Mouse (Mus musculus): ENCODE measurements around the gene Rtp2. TPM values are rescaled to one million over a fixed set of nuclear protein-coding genes. Genes with fewer than 3 reads are reported as not detected.

Rtp2 gene
- polyA plus RNA-seq (2015; fragmentation: Nextera tagmentation; extraction: Ambion mirVana): not detected in 2 replicates

DNA sequence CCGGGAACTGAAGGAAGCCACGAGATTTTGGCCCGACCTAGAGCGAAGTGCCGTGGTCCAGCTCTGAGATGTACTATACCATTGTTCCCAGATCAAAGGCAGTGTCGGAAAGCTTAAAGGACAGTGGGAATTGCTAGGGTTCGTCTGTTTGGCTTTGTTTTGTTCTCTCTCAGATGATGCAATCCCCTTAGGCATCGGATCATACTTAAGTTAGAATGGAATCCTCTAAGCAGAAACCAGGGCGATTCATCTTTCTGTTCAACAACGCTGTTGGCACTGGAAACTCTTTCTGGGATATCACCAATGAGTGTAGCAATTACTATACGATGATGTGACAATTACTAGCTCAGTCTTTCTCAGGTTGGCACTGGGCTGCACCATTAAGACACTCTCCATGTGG is at the start of gene Rtp2:
TSS of gene Rtp2 (minus strand) at position 101 of the 400 bp plus-strand sequence.
- 85% methylated on average over 11 of the region's 11 CpGs for WGBS
- H3K9me3 ChIP-seq (ENCODE audit: control insufficient read depth, low read length): no peaks in the 10 kb centered on the region
- no peak within 1 kb of the TSS for H3K4me3 ChIP-seq (ENCODE audit: low read length)
- H3K4me1 ChIP-seq (ENCODE audit: control insufficient read depth, insufficient read depth, low read length): no peaks in the 10 kb centered on the region
- H3K36me3 ChIP-seq (ENCODE audit: control insufficient read depth, insufficient read depth, low read length): no peaks in the 10 kb centered on the region
- no peak within 1 kb of the TSS for H3K27ac ChIP-seq (ENCODE audit: low read length)
- ATAC-seq: no peak
- H3K9ac ChIP-seq (ENCODE audit: low read depth, low read length): no peak within 1 kb of the TSS
- H3K27me3 ChIP-seq (replicated peaks; ENCODE audit: control insufficient read depth, insufficient read depth, low read length): no peaks in the 10 kb centered on the region
- H3K4me2 ChIP-seq (ENCODE audit: low read depth, low read length): no peak within 1 kb of the TSS

DNA sequence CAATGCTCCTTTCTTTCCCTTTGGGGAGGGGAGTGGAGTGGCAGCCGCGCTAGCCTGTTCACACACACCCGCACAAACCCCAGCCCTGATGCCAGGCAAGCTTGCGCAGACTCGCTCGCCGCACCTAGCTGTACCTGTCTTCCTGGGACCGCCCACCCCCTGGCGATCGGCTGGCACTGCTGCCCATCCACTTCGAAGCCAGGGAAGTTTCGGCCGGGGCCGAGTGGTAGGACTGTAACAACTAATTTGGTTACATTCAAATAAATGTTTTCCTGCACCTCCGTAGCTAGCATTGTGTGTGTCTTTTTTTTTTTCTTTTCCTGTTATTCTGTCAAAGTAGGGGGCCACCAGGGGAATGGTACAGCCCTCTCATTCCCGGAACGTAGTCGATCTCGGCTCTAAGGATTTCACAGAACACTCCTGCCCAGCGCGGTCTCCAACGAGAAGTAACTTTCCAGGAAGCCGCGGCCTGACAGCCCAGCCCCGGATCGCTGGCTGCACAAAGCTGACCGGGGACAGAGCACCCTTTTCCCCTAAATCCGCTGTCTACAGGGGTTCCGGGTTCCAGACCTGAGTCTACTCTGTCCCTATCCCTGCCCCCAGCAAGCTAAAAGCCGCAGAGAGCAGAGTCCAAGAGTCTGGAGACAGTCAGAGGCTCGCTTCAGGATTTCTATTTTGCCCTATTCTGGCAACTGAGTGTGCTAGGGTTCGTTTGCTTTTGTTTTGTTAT is 49.0 kb upstream of the Rtp2 start:
- Histone ChIP-seq H3K4me1 (ENCODE audit: control insufficient read depth, insufficient read depth, low read length) (peaks cover 29% of the 10 kb centered on the region), H3K9ac (ENCODE audit: low read depth, low read length) (peak overlapping the region; percentile 69), H3K36me3 (ENCODE audit: control insufficient read depth, insufficient read depth, low read length) (no peaks in the 10 kb centered on the region), H3K4me3 (ENCODE audit: low read length) (peak overlapping the region; percentile 45), H3K4me2 (ENCODE audit: low read depth, low read length) (peak overlapping the region; percentile 76), H3K27ac (ENCODE audit: low read length) (no peak overlapping the region), H3K27me3 (replicated peaks; ENCODE audit: control insufficient read depth, insufficient read depth, low read length) (no peaks in the 10 kb centered on the region; the same call in 1 of the 2 replicates), H3K9me3 (ENCODE audit: control insufficient read depth, low read length) (no peaks in the 10 kb centered on the region)
- ATAC-seq: no peak
- WGBS: 5% methylated on average over 32 of the region's 32 CpGs

DNA sequence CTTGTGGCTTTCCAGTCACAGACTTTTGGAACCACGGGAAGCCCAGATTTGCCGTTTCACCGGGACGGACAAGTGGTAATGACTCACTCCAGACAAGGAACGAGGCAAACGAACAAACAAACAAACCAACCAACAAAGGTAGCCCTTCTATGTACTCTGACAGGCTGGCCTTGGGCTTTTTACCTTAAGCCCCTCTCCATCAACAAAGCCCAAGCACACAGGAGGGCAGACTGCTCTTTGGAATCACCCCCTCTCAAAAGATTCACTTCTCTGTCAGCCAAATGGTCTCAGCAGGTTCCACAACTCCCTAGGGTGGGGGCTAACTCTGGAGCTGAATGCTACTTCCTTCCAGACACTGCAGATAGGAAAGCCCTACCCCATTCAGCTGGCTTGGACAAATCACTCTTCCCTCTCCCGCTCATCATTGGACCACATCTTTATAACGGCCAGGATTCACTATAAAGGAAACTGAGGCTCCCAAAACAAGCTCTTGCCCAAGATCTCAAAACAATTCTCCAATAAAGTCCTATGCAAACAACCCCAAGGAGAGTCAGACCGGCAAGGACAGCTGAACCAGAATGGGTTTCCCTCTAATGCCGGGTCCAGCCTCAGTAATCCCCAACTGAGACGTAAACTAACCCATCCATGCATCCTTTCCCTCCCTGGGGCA is 48.1 kb upstream of the Rtp2 start:
- Histone ChIP-seq H3K4me2 (ENCODE audit: low read depth, low read length) (peak overlapping the region; percentile 76), H3K9ac (ENCODE audit: low read depth, low read length) (peak overlapping the region; percentile 69), H3K27me3 (replicated peaks; ENCODE audit: control insufficient read depth, insufficient read depth, low read length) (no peaks in the 10 kb centered on the region; the same call in 1 of the 2 replicates), H3K27ac (ENCODE audit: low read length) (no peak overlapping the region), H3K4me1 (ENCODE audit: control insufficient read depth, insufficient read depth, low read length) (peaks cover 26% of the 10 kb centered on the region), H3K9me3 (ENCODE audit: control insufficient read depth, low read length) (no peaks in the 10 kb centered on the region), H3K4me3 (ENCODE audit: low read length) (peak overlapping the region; percentile 45), H3K36me3 (ENCODE audit: control insufficient read depth, insufficient read depth, low read length) (no peaks in the 10 kb centered on the region)
- WGBS: 18% methylated on average over 11 of the region's 11 CpGs
- no peak for ATAC-seq

DNA sequence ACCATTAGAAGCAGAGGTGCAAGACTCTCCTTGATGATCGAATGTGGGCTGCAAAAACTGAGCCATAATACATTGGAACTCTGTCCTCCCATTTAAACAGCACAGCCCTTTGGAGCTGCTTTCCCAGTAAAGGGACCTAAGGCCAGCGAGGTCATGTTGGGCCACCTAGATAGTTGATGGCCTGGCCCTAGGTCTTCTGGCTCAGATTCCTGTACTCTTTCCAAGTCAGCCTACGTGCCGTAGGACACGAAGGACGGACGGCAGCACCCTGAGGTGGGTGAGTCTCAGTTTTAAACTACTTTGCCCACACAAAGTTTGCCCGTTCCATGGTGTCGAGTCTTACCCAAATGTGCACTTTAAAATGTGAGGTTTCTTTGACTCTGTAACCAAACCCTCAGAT is 47.3 kb upstream of the Rtp2 start:
- H3K4me1 ChIP-seq (ENCODE audit: control insufficient read depth, insufficient read depth, low read length): peaks cover 20% of the 10 kb centered on the region
- H3K27me3 ChIP-seq (replicated peaks; ENCODE audit: control insufficient read depth, insufficient read depth, low read length): no peaks in the 10 kb centered on the region; the same call in 1 of the 2 replicates
- H3K4me3 ChIP-seq (ENCODE audit: low read length): no peak overlapping the region
- ATAC-seq: no peak
- 92% methylated on average over 9 of the region's 9 CpGs for WGBS
- H3K27ac ChIP-seq (ENCODE audit: low read length): no peak overlapping the region
- H3K36me3 ChIP-seq (ENCODE audit: control insufficient read depth, insufficient read depth, low read length): no peaks in the 10 kb centered on the region
- H3K9me3 ChIP-seq (ENCODE audit: control insufficient read depth, low read length): no peaks in the 10 kb centered on the region
- H3K9ac ChIP-seq (ENCODE audit: low read depth, low read length): no peak overlapping the region
- H3K4me2 ChIP-seq (ENCODE audit: low read depth, low read length): no peak overlapping the region

DNA sequence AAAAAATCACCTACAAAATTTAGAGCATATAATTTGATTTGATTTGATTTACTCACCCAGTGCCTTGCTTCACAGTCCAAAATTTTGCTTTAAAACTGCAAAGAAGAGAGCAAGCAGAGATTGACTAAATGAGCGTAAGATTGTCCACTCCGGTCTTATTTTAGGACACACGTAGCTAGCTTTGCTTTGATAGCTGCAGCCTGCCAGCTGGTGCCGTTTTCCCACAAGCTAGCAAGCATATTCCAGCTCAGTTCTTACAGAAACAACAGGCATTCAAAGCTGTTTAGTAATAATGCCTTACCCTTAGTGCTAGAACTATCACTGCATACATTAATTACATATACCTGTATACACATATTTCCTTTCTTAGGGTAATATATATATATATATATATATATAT is 46.3 kb upstream of the Rtp2 start:
- ATAC-seq: no peak
- Histone ChIP-seq H3K9ac (ENCODE audit: low read depth, low read length) (no peak overlapping the region), H3K9me3 (ENCODE audit: control insufficient read depth, low read length) (no peaks in the 10 kb centered on the region), H3K27ac (ENCODE audit: low read length) (no peak overlapping the region), H3K27me3 (replicated peaks; ENCODE audit: control insufficient read depth, insufficient read depth, low read length) (no peaks in the 10 kb centered on the region; the same call in 1 of the 2 replicates), H3K4me1 (ENCODE audit: control insufficient read depth, insufficient read depth, low read length) (peaks cover 16% of the 10 kb centered on the region), H3K4me3 (ENCODE audit: low read length) (no peak overlapping the region), H3K4me2 (ENCODE audit: low read depth, low read length) (no peak overlapping the region), H3K36me3 (ENCODE audit: control insufficient read depth, insufficient read depth, low read length) (no peaks in the 10 kb centered on the region)
- WGBS: 84% methylated on average over 4 of the region's 4 CpGs

DNA sequence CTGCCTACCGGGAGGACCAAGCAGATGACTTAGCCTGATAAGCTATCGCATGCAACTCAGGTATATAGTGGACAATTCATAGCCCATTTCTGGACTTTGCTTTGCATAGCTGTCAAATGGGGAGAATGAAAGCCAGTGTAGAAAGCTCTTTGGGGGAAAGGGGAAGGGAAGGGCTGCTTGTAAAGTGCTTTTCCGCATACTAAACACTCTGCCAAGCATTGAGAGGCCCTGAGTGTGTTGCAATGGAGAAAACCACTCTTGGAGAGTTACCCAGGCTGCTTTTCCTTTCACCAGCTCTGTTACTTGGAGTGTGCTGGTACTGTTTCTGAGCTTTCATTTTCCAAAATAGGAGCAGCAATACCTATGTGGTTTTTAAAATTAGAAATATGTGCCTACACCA is 45.5 kb upstream of the Rtp2 start:
- Histone ChIP-seq H3K4me3 (ENCODE audit: low read length) (no peak overlapping the region), H3K36me3 (ENCODE audit: control insufficient read depth, insufficient read depth, low read length) (no peaks in the 10 kb centered on the region), H3K27ac (ENCODE audit: low read length) (no peak overlapping the region), H3K4me1 (ENCODE audit: control insufficient read depth, insufficient read depth, low read length) (peaks cover 16% of the 10 kb centered on the region), H3K27me3 (replicated peaks; ENCODE audit: control insufficient read depth, insufficient read depth, low read length) (no peaks in the 10 kb centered on the region; the same call in 1 of the 2 replicates), H3K4me2 (ENCODE audit: low read depth, low read length) (no peak overlapping the region), H3K9ac (ENCODE audit: low read depth, low read length) (no peak overlapping the region), H3K9me3 (ENCODE audit: control insufficient read depth, low read length) (no peaks in the 10 kb centered on the region)
- 83% methylated on average over 3 of the region's 3 CpGs for WGBS
- ATAC-seq: no peak

DNA sequence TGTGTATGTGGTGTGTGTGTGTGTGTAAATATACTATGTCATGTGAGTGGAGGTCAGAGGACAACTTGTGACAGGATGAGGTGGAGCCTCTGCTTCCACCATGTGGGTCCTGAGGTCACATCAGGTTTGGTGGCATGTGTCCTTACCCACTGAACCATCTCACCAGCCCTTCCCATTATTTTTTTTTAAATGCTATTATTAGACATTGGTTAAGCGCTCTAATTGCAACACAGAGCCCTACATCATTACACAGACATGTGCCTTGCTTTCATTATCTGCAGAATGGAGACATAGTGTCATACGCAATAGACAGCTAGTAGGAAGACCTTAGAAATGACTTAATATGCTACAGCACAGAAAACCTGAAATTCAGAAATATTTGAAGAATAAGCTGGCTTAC is 44.0 kb upstream of the Rtp2 start:
- Histone ChIP-seq H3K4me2 (ENCODE audit: low read depth, low read length) (no peak overlapping the region), H3K27me3 (replicated peaks; ENCODE audit: control insufficient read depth, insufficient read depth, low read length) (no peaks in the 10 kb centered on the region; the same call in 1 of the 2 replicates), H3K9ac (ENCODE audit: low read depth, low read length) (no peak overlapping the region), H3K27ac (ENCODE audit: low read length) (no peak overlapping the region), H3K4me1 (ENCODE audit: control insufficient read depth, insufficient read depth, low read length) (peaks cover 9% of the 10 kb centered on the region), H3K4me3 (ENCODE audit: low read length) (no peak overlapping the region), H3K36me3 (ENCODE audit: control insufficient read depth, insufficient read depth, low read length) (no peaks in the 10 kb centered on the region), H3K9me3 (ENCODE audit: control insufficient read depth, low read length) (no peaks in the 10 kb centered on the region)
- ATAC-seq: no peak
- 95% methylated on average over 2 of the region's 2 CpGs for WGBS

DNA sequence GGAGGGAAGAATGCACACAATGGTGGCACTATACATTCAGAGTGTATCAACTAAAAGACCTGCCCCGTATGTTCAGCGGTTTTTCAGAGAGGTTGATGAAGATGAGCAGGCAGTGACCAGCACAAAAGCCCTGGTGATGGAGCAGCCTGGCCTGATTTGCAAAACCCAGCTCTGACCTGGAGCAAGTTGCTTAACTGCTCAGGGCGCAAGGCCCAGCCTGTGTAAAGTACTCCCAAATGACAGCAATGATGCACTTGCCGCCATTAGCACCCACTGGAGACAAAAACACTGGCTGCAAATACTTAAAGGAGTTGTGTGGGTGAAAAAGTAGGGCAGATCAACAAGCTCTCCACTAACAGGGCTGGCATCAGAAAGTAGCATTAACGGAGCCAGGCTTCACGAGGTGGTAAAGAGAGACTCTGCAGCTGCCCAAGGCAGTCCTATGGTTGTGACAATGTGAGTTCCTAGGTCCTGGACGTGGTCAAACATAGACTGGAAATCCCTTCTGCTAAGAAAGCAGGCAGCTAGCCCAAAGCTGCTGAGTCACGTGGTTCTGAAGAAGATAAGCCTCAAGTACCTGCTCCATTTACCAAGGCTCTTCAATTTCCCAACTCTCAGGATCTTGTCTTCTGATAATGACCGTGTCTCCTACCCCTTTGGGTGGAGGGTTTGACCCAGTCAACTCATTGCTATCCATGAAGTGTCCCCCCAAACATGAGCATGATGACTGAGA is 41.6 kb upstream of the Rtp2 start:
- 92% methylated on average over 9 of the region's 9 CpGs for WGBS
- no peak for ATAC-seq
- Histone ChIP-seq H3K9me3 (ENCODE audit: control insufficient read depth, low read length) (no peaks in the 10 kb centered on the region), H3K36me3 (ENCODE audit: control insufficient read depth, insufficient read depth, low read length) (no peaks in the 10 kb centered on the region), H3K27ac (ENCODE audit: low read length) (no peak overlapping the region), H3K4me1 (ENCODE audit: control insufficient read depth, insufficient read depth, low read length) (peaks cover 5% of the 10 kb centered on the region; the same call in 1 of the 2 replicates), H3K4me2 (ENCODE audit: low read depth, low read length) (no peak overlapping the region), H3K27me3 (replicated peaks; ENCODE audit: control insufficient read depth, insufficient read depth, low read length) (no peaks in the 10 kb centered on the region), H3K9ac (ENCODE audit: low read depth, low read length) (no peak overlapping the region), H3K4me3 (ENCODE audit: low read length) (no peak overlapping the region)

DNA sequence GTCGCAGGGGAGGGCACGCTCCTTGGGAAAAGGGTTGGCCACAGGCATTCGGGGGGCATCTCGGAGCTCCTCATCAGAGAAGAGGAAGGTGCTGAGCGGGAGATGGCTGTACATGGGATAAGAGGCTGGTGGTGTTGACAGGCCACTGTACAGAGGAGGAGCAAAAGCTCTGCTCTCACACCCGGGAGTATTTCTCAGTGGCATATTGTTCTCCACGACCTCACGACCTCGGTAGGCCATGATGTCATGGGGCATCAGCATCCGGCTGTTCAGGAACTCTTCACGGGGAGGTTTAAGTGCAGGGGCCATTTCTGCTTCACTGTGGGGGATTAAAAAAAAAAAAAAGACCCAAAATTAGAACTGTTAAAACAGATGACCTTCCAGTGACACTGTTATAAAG is 40.7 kb upstream of the Rtp2 start:
- Histone ChIP-seq H3K27ac (ENCODE audit: low read length) (peak overlapping the region; percentile 10; the same call in 1 of the 2 replicates), H3K4me3 (ENCODE audit: low read length) (peak overlapping the region; percentile 27), H3K4me2 (ENCODE audit: low read depth, low read length) (0 out of 2 replicates have a peak overlapping the region, but pooled peaks have one; percentile 9), H3K4me1 (ENCODE audit: control insufficient read depth, insufficient read depth, low read length) (peaks cover 5% of the 10 kb centered on the region; the same call in 1 of the 2 replicates), H3K9me3 (ENCODE audit: control insufficient read depth, low read length) (no peaks in the 10 kb centered on the region), H3K9ac (ENCODE audit: low read depth, low read length) (peak overlapping the region; percentile 53; the same call in 1 of the 2 replicates), H3K27me3 (replicated peaks; ENCODE audit: control insufficient read depth, insufficient read depth, low read length) (no peaks in the 10 kb centered on the region), H3K36me3 (ENCODE audit: control insufficient read depth, insufficient read depth, low read length) (peaks cover 5% of the 10 kb centered on the region; the same call in 1 of the 2 replicates)
- 82% methylated on average over 11 of the region's 11 CpGs for WGBS
- no peak for ATAC-seq

All from intestine, embryonic 16.5 days (tissue).